Mouse (Mus musculus) kidney, adult 2 months (tissue): ENCODE measurements at regions not wholly inside any gene's neighbourhood (a gene's known extent, or its start where the extent isn't known, plus 50 kb on each side); places are given as distances from the start of the nearest gene placed in this dataset.
"Not testable (repeated sequence)": the region's sequence is repeated elsewhere in the genome, so short reads cannot be mapped to it uniquely, and the experiment has no call there.

Source experiments
- DNase-seq: peaks from one replicate; pipeline ENCODE4 v3.0.0; 2021
- H3K27ac ChIP-seq: fragments of 200-500 bp; 2 replicates; pipeline ENCODE4 v1.5.1; 2012; ENCODE audit warnings: low read depth, low read length, control low read depth, inconsistent platforms; ENCODE audit not compliant: insufficient read depth
- H3K27me3 ChIP-seq: fragments of 200-500 bp; replicated peaks from 2 replicates; pipeline ENCODE4 v1.6.1; 2012; ENCODE audit warnings: mild to moderate bottlenecking, moderate library complexity, low read length, inconsistent platforms; ENCODE audit not compliant: control insufficient read depth, insufficient read depth
- H3K36me3 ChIP-seq: fragments of 200-500 bp; 2 replicates; pipeline ENCODE4 v1.6.1; 2012; ENCODE audit warnings: mild to moderate bottlenecking, moderate library complexity, low read length, inconsistent platforms; ENCODE audit not compliant: control insufficient read depth, insufficient read depth
- H3K4me1 ChIP-seq: fragments of 200-500 bp; 2 replicates; pipeline ENCODE4 v1.6.1; 2011; ENCODE audit warnings: low read length; ENCODE audit not compliant: control insufficient read depth, insufficient read depth
- H3K4me3 ChIP-seq: fragments of 200-500 bp; 2 replicates; pipeline ENCODE4 v1.5.1; 2011; ENCODE audit warnings: mild to moderate bottlenecking, low read depth, low read length, control low read depth; ENCODE audit not compliant: insufficient read depth
- CTCF ChIP-seq: fragments of 200-500 bp; conservative IDR thresholded peaks from 2 replicates; pipeline ENCODE4 v1.5.1; 2011; ENCODE audit warnings: low read depth, mild to moderate bottlenecking, control low read depth, low read length, moderate library complexity, mixed read lengths; ENCODE audit not compliant: insufficient read depth, insufficient read length
- POLR2A ChIP-seq: fragments of 200-500 bp; IDR thresholded peaks from one replicate; pipeline ENCODE4 v1.6.1; 2011; ENCODE audit warnings: low read depth, low read length, control low read depth
- WGBS: fragments of 180-500 bp; shearing (Covaris S2); methylation state at CpG from one replicate; pipeline ENCODE4 v1.1.7; 2018; 5-methylcytosine and 5-hydroxymethylcytosine counted together

GRCm38 (mm10) chr17:82273946-82274345 is 535.8 kb upstream of the Slc8a1 start:
- DNase-seq = no peak
- no peaks in the 10 kb centered on the region for H3K4me1 ChIP-seq
- no peak overlapping the region for H3K27ac ChIP-seq
- H3K4me3 ChIP-seq = no peak overlapping the region
- TF ChIP-seq POLR2A = no peak
- no peak for TF ChIP-seq CTCF
- 82% methylated on average over 4 of the region's 4 CpGs for whole genome bisulfite sequencing
- no peaks in the 10 kb centered on the region for H3K27me3 ChIP-seq
- H3K36me3 ChIP-seq = no peaks in the 10 kb centered on the region

- Histone ChIP-seq H3K27ac (no peak overlapping the region), H3K4me1 (no peaks in the 10 kb centered on the region), H3K36me3 (no peaks in the 10 kb centered on the region), H3K27me3 (no peaks in the 10 kb centered on the region), H3K4me3 (no peak overlapping the region)
- TF ChIP-seq POLR2A (no peak), CTCF (no peak)
- 66% methylated on average over 1 of the region's 1 CpGs for WGBS
- DNase-seq = no peak
Observed at GRCm38 (mm10) chr17:82272845-82273244, 534.7 kb upstream of the Slc8a1 start.

- 98% methylated on average over 5 of the region's 5 CpGs for WGBS
- H3K27me3 ChIP-seq, H3K27ac ChIP-seq, H3K36me3 ChIP-seq, H3K4me1 ChIP-seq, H3K4me3 ChIP-seq, DNase-seq: not testable (repeated sequence)
Observed at GRCm38 (mm10) chr17:82266842-82267241, 528.7 kb upstream of the Slc8a1 start.

- no peaks in the 10 kb centered on the region; the same call in 1 of the 2 replicates for H3K27me3 ChIP-seq
- no peak overlapping the region for H3K27ac ChIP-seq
- no peaks in the 10 kb centered on the region for H3K36me3 ChIP-seq
- DNase-seq = no peak
- no peaks in the 10 kb centered on the region for H3K4me1 ChIP-seq
- 88% methylated on average over 2 of the region's 2 CpGs for WGBS
- TF ChIP-seq CTCF (no peak), POLR2A (no peak)
- H3K4me3 ChIP-seq = no peak overlapping the region
Observed at GRCm38 (mm10) chr17:82252362-82252761, 514.2 kb upstream of the Slc8a1 start.

GRCm38 (mm10) chr17:82251841-82252240 is 513.7 kb upstream of the Slc8a1 start:
- Histone ChIP-seq H3K4me3 (no peak overlapping the region), H3K36me3 (no peaks in the 10 kb centered on the region), H3K27ac (no peak overlapping the region), H3K4me1 (no peaks in the 10 kb centered on the region), H3K27me3 (no peaks in the 10 kb centered on the region; the same call in 1 of the 2 replicates)
- no peak for DNase-seq
- no peak for TF ChIP-seq POLR2A
- no peak for TF ChIP-seq CTCF

GRCm38 (mm10) chr17:82238361-82238760 is 500.2 kb upstream of the Slc8a1 start:
- Histone ChIP-seq H3K27ac (no peak overlapping the region), H3K4me3 (no peak overlapping the region), H3K4me1 (no peaks in the 10 kb centered on the region), H3K27me3 (no peaks in the 10 kb centered on the region), H3K36me3 (no peaks in the 10 kb centered on the region)
- no peak for DNase-seq
- 73% methylated on average over 1 of the region's 1 CpGs for WGBS
- TF ChIP-seq CTCF = no peak
- TF ChIP-seq POLR2A = no peak

GRCm38 (mm10) chr17:82237456-82237855 is 499.3 kb upstream of the Slc8a1 start:
- no peak for DNase-seq
- TF ChIP-seq CTCF = no peak
- no peak for TF ChIP-seq POLR2A
- Histone ChIP-seq H3K4me1 (no peaks in the 10 kb centered on the region), H3K27ac (no peak overlapping the region), H3K4me3 (no peak overlapping the region), H3K27me3 (no peaks in the 10 kb centered on the region), H3K36me3 (no peaks in the 10 kb centered on the region)
- 28% methylated on average over 2 of the region's 2 CpGs for WGBS
